Mouse (Mus musculus) B cell, adult 62 days (primary cell): Measurements from ENCODE around the gene Epyc. TPM values are rescaled to one million over a fixed set of nuclear protein-coding genes. Genes with fewer than 3 reads are reported as not detected.

Experiments
- total RNA-seq: library from RNA; stranded (reverse); gene quantifications from 4 replicates; pipeline ENCODE4 v1.2.4, GENCODE M21; 2023

The Epyc gene
- not detected in 4 replicates for total RNA-seq

GRCm38 (mm10) chr10:97643768-97644167 is at the start of gene Epyc:
Epyc (plus strand) TSS chr10:97644068.

GRCm38 (mm10) chr10:97606579-97606978 is 37.3 kb upstream of the Epyc start, which contains the start of gene Kera:
Kera (plus strand) TSS chr10:97606879.

GRCm38 (mm10) chr10:97692913-97693312 is 49.0 kb downstream of the Epyc start, which contains the start of gene Ccer1:
Ccer1 (plus strand) TSS chr10:97693059.

GRCm38 (mm10) chr10:97726655-97727054 is 82.8 kb downstream of the Epyc start, which contains the start of gene C030005K15Rik:
C030005K15Rik (minus strand) TSS chr10:97726755.

Other genes starting within 250 kb of the Epyc start
- gene Dcn, start 164.5 kb upstream of the Epyc start, total RNA-seq = 0.67 to 1.5 TPM (median 0.82 TPM) in 4 replicates
- not detected in 4 replicates for gene Lum, start 78.9 kb upstream of the Epyc start, total RNA-seq
- not detected in 4 replicates for gene Kera, start 37.2 kb upstream of the Epyc start, total RNA-seq
- not detected in 4 replicates for gene Ccer1, start 49.0 kb downstream of the Epyc start, total RNA-seq
- gene C030005K15Rik, start 82.7 kb downstream of the Epyc start, total RNA-seq = not detected in 4 replicates